Mouse (Mus musculus) CD4-positive, CD25-positive, alpha-beta regulatory T cell, adult 4 months (primary cell): ENCODE data around the gene D630003M21Rik. TPM values are rescaled to one million over a fixed set of nuclear protein-coding genes. Genes with fewer than 3 reads are reported as not detected.

Experiments used
- ATAC-seq: one replicate; pipeline ENCODE4 v1.8.0; 2017
- polyA plus RNA-seq, 2 experiments: library from polyadenylated mRNA; unstranded; fragments of 100-300 nt; shearing (Covaris generic); gene quantifications; one replicate each; pipeline ENCODE4 v1.2.1; 2017

The D630003M21Rik gene
- polyA plus RNA-seq, 2 experiments from 2014 or later = not detected

- ATAC-seq = no peak
Measured at GRCm38 (mm10) chr2:158193611-158194336, 35.2 kb downstream of the D630003M21Rik start.

- no peak for ATAC-seq
Measured at GRCm38 (mm10) chr2:158191098-158191497, 37.9 kb downstream of the D630003M21Rik start.

GRCm38 (mm10) chr2:158189451-158189850, 39.6 kb downstream of the D630003M21Rik start:
- no peak for ATAC-seq

DNA sequence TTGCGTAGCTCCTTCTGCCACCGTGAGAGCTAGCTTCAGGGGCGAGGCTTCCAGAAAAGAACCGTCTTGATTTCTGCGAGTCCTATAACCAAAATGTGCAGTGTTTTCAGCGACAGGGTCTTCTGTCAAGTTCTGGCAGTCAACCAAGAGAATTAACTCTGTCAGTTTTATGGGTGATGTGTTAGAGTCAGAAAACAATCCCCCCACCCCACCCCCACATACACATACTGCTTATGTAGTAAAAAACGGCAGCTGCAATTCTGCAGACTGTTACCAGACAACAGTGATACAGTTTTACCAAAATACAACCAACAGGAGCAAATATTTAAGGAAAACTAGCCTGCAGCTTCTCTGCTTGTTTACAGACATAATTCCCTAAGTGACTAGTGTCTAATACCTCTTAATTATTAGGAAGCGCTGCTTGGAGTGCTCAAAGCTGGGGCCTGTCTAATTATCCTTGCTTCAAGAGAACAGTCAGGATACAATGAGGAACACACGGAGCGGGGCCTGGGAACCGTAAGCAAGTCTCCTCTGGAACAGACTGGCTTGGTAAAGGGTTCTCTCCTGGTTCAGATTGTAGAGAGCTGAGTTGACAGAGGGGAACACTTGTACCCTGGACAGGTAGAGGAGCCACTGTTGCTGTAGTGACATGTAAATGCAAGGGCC, 42.7 kb downstream of the D630003M21Rik start:
- no peak for ATAC-seq

DNA sequence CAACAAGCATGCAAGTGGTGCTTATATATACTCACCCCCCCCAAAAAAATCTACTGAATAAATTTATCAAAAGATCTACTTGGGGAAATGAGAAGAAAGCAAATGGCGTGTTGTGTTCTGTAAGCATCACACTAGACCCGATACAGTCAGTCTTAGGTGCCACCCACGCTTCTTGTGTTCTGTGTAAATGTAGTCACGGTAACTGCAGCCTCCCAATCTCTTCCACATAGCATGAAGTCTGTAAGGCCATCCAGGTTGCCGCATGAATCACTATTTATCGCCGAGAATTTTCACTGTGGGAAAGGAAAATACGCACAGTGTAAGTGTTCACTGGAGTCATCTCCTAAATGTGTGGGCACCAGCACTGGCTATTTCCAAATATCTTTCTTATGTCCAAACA, 45.8 kb downstream of the D630003M21Rik start:
- no peak for ATAC-seq

DNA sequence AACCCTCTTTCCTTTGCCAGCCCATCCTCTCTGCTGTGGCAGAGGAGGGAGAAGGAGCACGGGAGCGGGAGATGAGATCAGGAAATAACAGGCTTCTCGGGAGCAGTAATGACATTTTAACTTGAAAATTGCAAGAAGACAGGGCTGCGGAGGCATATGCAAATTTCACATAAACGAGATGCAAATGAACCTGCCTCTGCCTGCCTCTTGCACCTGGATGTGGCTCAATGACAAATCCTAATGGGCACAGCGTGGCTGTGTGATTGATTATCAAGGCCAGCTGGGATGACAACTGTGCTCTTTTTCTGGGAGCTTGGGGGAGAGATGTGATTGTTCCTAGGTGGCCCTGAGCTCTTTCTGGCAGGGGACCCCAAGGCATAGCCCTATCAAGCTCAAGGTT, 47.1 kb downstream of the D630003M21Rik start:
- no peak for ATAC-seq

DNA sequence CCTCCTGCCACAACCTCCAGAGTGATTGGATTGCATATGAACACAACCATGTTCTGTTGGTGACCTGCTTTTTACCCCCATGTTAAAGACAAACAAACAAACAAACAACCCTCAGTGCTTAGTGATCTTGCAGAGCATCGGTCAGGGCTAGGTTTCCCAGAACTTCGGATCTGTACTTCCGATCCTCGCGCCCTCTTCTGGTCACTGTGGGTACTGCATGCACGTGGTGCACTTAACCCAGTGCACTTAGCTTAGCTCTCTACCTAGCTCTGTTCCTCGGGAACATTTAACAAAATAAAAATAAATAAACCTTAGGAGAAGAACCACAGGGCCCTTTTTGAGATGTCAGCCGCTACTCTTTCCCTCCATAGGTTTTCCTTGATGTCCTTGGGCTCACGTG, 48.2 kb downstream of the D630003M21Rik start:
- no peak for ATAC-seq

DNA sequence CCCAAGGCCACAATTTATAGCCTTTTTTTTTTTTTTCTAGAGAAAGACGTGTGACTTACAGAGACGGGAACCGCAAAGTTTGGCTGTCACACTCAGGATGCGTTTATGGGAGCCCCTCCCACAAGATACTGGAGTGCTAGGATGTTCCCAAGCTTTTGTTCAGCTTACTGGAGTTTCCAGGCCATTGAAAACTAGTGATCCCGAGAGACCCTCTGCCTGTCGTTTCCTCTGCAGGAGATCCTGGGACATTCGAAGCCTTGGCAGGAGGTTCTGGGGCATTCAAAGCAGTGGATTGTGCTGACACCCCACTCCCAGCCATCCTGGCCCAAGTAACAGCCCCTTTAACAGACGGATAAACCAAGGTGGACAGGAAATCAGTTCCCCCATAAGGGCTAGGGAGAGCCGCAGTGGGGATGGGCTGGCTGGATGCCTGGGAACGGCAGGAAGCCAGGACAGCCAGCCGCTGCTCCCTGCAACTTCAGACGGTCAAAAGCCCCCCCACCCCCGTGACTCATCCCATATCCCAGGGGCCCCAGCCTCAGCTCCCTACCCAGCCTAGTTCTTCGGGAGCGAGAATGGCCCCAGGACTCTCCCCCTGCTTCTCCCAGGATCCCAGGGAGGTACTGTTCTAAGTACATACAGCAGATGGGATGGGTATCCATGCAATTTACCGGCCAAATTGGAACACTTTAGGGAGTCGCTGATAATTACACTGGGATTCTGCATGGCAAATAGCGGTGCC, 49.5 kb downstream of the D630003M21Rik start:
- no peak for ATAC-seq

- peak; percentile 57 for ATAC-seq
Measured at GRCm38 (mm10) chr2:158178696-158179369, 50.2 kb downstream of the D630003M21Rik start.

GRCm38 (mm10) chr2:158178139-158178538, 50.9 kb downstream of the D630003M21Rik start:
- ATAC-seq = no peak

DNA sequence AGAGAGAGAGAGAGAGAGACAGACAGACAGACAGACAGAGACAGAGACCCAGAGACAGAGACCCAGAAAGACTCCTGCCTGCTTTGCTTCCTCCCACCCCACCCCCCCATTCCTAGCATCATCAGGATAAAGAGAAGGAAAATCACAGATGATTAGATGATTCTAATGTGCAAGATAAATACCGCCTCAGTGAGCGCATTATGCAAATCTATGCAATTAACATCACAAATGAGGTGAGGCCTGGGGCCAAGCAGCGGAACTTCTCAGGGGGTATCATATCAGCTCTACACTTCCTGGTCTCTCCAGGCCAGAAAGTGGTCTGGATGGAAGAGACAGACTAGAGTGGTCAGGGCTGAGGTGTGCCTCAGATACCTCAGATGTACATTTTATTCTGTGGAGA, 51.4 kb downstream of the D630003M21Rik start:
- ATAC-seq = no peak

DNA sequence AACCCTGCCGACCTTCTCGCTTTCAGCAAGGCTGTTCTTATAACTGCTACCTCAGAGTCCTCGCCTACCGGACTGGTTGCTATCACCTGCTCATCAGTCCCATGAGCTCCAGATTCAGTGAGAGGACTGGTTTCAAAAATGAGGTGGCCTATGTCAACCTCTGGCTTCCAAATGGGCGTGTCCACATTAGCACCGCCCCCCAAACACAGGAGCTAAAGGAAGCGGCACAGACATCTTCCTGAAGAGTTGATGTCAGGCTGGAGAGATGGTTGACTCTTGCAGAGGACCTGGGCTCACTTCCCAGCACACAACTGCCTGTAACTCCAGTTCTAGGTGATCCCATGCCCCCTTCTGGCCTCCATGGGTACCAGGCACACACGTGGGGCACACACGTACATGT, 52.3 kb downstream of the D630003M21Rik start:
- no peak for ATAC-seq

- ATAC-seq = no peak
Measured at GRCm38 (mm10) chr2:158175433-158175832, 53.6 kb downstream of the D630003M21Rik start.

- ATAC-seq = peak; percentile 75
Measured at GRCm38 (mm10) chr2:158174958-158175357, 54.1 kb downstream of the D630003M21Rik start.

- no peak for ATAC-seq
Measured at GRCm38 (mm10) chr2:158174438-158174837, 54.6 kb downstream of the D630003M21Rik start.

DNA sequence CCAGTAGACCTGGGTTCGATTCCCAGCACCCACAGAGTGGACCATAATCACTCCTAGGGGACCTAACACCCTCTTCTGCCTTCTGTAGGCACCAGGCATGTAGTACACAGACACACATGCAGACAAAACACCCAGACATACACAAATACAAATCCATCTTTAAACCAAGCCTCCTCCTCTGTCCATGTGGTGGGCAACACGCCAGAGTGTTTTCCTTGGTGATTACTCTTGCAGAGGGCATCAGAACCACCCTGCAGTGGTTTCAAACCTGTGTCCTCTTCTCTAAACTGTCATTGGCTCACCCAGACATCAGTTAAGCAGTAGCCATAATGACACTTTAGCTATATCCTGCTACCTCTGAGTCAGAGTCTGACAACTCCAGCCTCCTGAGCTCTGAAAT, 58.6 kb downstream of the D630003M21Rik start:
- no peak for ATAC-seq

DNA sequence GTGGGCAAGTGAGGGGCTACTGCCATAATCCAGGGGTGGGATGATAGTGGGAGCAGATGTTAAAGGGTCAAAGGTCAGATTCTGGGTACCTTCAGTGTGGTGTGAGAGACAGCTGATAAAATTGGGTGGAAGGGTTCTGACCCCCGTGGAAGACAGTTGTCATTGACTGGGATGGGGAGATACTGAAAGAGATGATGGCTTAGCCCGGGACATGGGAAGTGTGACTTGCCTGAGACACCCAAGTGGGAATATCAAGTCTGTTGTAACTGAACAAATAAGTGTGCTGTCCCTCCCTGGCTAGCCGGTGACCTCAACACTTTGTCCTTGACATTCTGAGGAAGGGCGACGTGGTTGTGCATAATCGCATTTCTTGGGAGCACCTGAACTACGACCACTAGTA, 59.3 kb downstream of the D630003M21Rik start:
- ATAC-seq = no peak

- ATAC-seq = no peak
Measured at GRCm38 (mm10) chr2:158169351-158169750, 59.7 kb downstream of the D630003M21Rik start.

GRCm38 (mm10) chr2:158168741-158169211, 60.2 kb downstream of the D630003M21Rik start:
- ATAC-seq = no peak

DNA sequence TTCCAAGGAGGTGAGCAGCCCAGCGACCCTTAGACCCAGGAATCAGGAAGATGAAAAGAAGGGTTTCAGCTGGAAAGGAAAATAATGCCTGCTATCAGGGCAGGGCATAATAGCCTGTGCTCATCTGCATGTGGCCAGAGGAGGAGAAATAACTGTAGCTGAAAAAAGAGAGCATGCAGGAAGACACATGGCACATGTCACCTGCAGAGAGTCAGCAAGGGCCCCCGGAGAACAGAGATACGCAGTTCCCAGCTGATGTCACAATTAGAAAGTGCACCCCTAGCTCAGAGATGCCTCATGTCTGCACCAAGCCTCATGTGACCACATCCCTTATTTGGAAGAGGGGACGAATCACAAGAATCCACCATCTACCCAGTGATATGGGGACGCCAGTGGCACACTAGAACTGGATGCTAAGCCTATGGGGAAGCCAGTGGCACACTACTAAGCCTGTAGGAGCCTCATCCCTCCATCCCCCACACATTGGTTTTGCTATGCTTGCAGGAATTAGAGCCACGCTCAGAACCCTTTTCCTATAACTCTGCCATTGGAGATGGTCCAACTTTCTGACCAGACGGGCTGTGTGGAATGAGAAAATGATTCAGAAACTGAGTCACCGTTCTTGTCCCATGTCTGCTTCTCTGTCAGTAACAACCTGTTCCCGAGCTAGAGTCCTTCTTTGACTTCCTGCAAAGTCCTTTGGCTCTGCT, 61.4 kb downstream of the D630003M21Rik start:
- ATAC-seq = no peak

- ATAC-seq = peak; percentile 93
Measured at GRCm38 (mm10) chr2:158166628-158167027, 62.4 kb downstream of the D630003M21Rik start.

GRCm38 (mm10) chr2:158165776-158166175, 63.2 kb downstream of the D630003M21Rik start:
- no peak for ATAC-seq
